Mouse (Mus musculus): ENCODE results near the gene Ostc. TPM values are rescaled to one million over a fixed set of nuclear protein-coding genes. Genes with fewer than 3 reads are reported as not detected.

Gene Ostc
- polyA plus RNA-seq, 2 experiments = 101 to 228 TPM

DNA sequence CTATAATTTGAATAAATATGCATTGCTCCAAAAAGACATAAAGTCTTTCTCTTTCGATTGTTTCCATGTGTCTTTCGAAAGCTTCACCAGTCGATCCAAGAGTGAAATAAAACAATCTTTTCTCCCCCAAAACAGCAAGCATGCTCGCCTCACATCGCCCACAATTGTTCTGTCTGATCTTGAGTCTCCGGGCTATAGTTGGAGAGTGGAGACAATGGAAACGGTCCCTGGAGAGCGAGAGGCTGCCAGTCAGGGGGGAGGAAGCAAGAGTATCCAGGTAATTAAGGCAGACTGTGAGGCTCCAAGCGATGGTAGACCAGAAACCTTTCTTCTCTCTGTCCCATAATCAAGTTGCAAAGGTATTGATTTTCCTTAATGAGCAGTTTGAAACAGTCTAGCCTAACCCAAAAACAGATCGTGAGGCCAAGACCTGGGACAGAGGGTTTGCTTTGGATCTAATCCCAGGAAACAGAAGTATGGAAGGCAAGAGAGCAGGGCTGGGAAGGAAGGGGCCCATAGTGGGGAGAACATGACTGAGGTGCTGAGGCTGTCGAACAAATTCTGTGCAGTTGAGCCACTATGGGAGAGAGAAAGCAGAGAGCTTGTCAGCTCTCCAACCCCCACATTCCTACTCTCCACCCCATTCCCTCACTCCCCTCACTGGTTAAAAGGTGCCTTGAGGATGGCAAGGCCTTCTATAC is 63.0 kb downstream of the Ostc start:
- Histone ChIP-seq H3K4me1 (replicated peaks; ENCODE audit: control insufficient read depth in 2 of 2, insufficient read depth in 2 of 2, low read length in 1 of 2) (no peaks in the 10 kb centered on the region), H3K27me3 (ENCODE audit: control insufficient read depth, insufficient read depth, low read length) (no peaks in the 10 kb centered on the region), H3K36me3 (replicated peaks; ENCODE audit: control insufficient read depth, insufficient read depth, low read depth) (no peaks in the 10 kb centered on the region), H3K9me3 (ENCODE audit: control insufficient read depth, low read length) (no peaks in the 10 kb centered on the region), H3K4me3 (ENCODE audit: insufficient read depth in 1 of 2, low read depth in 2 of 2, low read length in 2 of 2) (no peak overlapping the region), H3K27ac (no peak overlapping the region), H3K4me2 (ENCODE audit: low read depth) (no peak overlapping the region), H3K9ac (replicated peaks) (no peak overlapping the region)
- no peak for ATAC-seq (ENCODE audit: insufficient read depth)
- TF ChIP-seq EP300 (IDR thresholded peaks at IDR 0.05; ENCODE audit: low read depth) = no peak
- no peak for DNase-seq (ENCODE audit: low read depth in 3 of 3, low spot score in 3 of 3)
- 65% methylated on average over 11 of the region's 11 CpGs for WGBS (ENCODE audit: insufficient replicate concordance)

Other genes with a start within 250 kb of the Ostc start
- 0.03 TPM in 1 of 2 replicates, not detected in the other for gene Etnppl, start 92.0 kb downstream of the Ostc start, polyA plus RNA-seq (2012; rRNA removed)
- gene Etnppl, start 92.0 kb downstream of the Ostc start, polyA plus RNA-seq (2014; fragmentation: Nextera tagmentation; extraction: Ambion mirVana) = not detected in 2 replicates
- gene Rpl34, start 21.0 kb upstream of the Ostc start, polyA plus RNA-seq (2012; rRNA removed) = 1,092 and 1,411 TPM in 2 replicates
- 774 and 822 TPM in 2 replicates for gene Rpl34, start 21.0 kb upstream of the Ostc start, polyA plus RNA-seq (2014; fragmentation: Nextera tagmentation; extraction: Ambion mirVana)